Mouse (Mus musculus): Measurements from ENCODE around the gene Ncf1. TPM values are rescaled to one million over a fixed set of nuclear protein-coding genes. Genes with fewer than 3 reads are reported as not detected.

The Ncf1 gene
- polyA plus RNA-seq, 1 experiment from 2014 or later = 3.5 TPM

GRCm38 (mm10) chr5:134268751-134269150, 39.3 kb upstream of the Ncf1 start:
- peak overlapping the region; percentile 28; the same call in 1 of the 2 replicates for H3K27ac ChIP-seq (ENCODE audit: low read length)
- H3K4me2 ChIP-seq (ENCODE audit: low read depth, low read length) = no peak overlapping the region
- no peaks in the 10 kb centered on the region for H3K4me1 ChIP-seq (ENCODE audit: control insufficient read depth, insufficient read depth, low read length)
- no peak overlapping the region for H3K9ac ChIP-seq (ENCODE audit: low read length)
- no peak for ATAC-seq (replicated peaks; ENCODE audit: extremely low read depth, insufficient read depth, low FRiP score)
- no peaks in the 10 kb centered on the region for H3K27me3 ChIP-seq (ENCODE audit: control insufficient read depth, insufficient read depth, low read length)
- peaks cover 75% of the 10 kb centered on the region for H3K36me3 ChIP-seq (ENCODE audit: control insufficient read depth, insufficient read depth)
- no peaks in the 10 kb centered on the region for H3K9me3 ChIP-seq (replicated peaks; ENCODE audit: control insufficient read depth, low read length)
- WGBS = 94% methylated on average over 8 of the region's 8 CpGs
- no peak overlapping the region for H3K4me3 ChIP-seq (ENCODE audit: low read length)

GRCm38 (mm10) chr5:134266404-134266803, 37.0 kb upstream of the Ncf1 start:
- Histone ChIP-seq H3K9ac (ENCODE audit: low read length) (no peak overlapping the region), H3K4me2 (ENCODE audit: low read depth, low read length) (no peak overlapping the region), H3K9me3 (replicated peaks; ENCODE audit: control insufficient read depth, low read length) (no peaks in the 10 kb centered on the region), H3K27me3 (ENCODE audit: control insufficient read depth, insufficient read depth, low read length) (no peaks in the 10 kb centered on the region), H3K27ac (ENCODE audit: low read length) (peak overlapping the region; percentile 29; the same call in 1 of the 2 replicates), H3K36me3 (ENCODE audit: control insufficient read depth, insufficient read depth) (peaks cover 77% of the 10 kb centered on the region), H3K4me3 (ENCODE audit: low read length) (no peak overlapping the region), H3K4me1 (ENCODE audit: control insufficient read depth, insufficient read depth, low read length) (no peaks in the 10 kb centered on the region)
- 84% methylated on average over 18 of the region's 18 CpGs for WGBS
- ATAC-seq (replicated peaks; ENCODE audit: extremely low read depth, insufficient read depth, low FRiP score) = no peak

GRCm38 (mm10) chr5:134265890-134266289, 36.5 kb upstream of the Ncf1 start:
- Histone ChIP-seq H3K4me3 (ENCODE audit: low read length) (no peak overlapping the region), H3K9ac (ENCODE audit: low read length) (no peak overlapping the region), H3K36me3 (ENCODE audit: control insufficient read depth, insufficient read depth) (peaks cover 82% of the 10 kb centered on the region), H3K4me2 (ENCODE audit: low read depth, low read length) (no peak overlapping the region), H3K27ac (ENCODE audit: low read length) (peak overlapping the region; percentile 29; the same call in 1 of the 2 replicates), H3K9me3 (replicated peaks; ENCODE audit: control insufficient read depth, low read length) (no peaks in the 10 kb centered on the region), H3K27me3 (ENCODE audit: control insufficient read depth, insufficient read depth, low read length) (no peaks in the 10 kb centered on the region), H3K4me1 (ENCODE audit: control insufficient read depth, insufficient read depth, low read length) (no peaks in the 10 kb centered on the region)
- no peak for ATAC-seq (replicated peaks; ENCODE audit: extremely low read depth, insufficient read depth, low FRiP score)
- 67% methylated on average over 2 of the region's 2 CpGs for WGBS

- H3K4me2 ChIP-seq (ENCODE audit: low read depth, low read length) = no peak overlapping the region
- no peak for ATAC-seq (replicated peaks; ENCODE audit: extremely low read depth, insufficient read depth, low FRiP score)
- H3K9me3 ChIP-seq (replicated peaks; ENCODE audit: control insufficient read depth, low read length) = no peaks in the 10 kb centered on the region
- no peaks in the 10 kb centered on the region for H3K4me1 ChIP-seq (ENCODE audit: control insufficient read depth, insufficient read depth, low read length)
- H3K9ac ChIP-seq (ENCODE audit: low read length) = no peak overlapping the region
- H3K27ac ChIP-seq (ENCODE audit: low read length) = no peak overlapping the region
- no peaks in the 10 kb centered on the region for H3K27me3 ChIP-seq (ENCODE audit: control insufficient read depth, insufficient read depth, low read length)
- H3K36me3 ChIP-seq (ENCODE audit: control insufficient read depth, insufficient read depth) = peaks cover 85% of the 10 kb centered on the region
- WGBS = 91% methylated on average over 9 of the region's 9 CpGs
- H3K4me3 ChIP-seq (ENCODE audit: low read length) = no peak overlapping the region
Observed at GRCm38 (mm10) chr5:134260001-134260636, 30.7 kb upstream of the Ncf1 start.

- Histone ChIP-seq H3K27ac (ENCODE audit: low read length) (no peak overlapping the region), H3K27me3 (ENCODE audit: control insufficient read depth, insufficient read depth, low read length) (no peaks in the 10 kb centered on the region), H3K9me3 (replicated peaks; ENCODE audit: control insufficient read depth, low read length) (no peaks in the 10 kb centered on the region), H3K4me3 (ENCODE audit: low read length) (no peak overlapping the region), H3K36me3 (ENCODE audit: control insufficient read depth, insufficient read depth) (peaks cover 84% of the 10 kb centered on the region), H3K9ac (ENCODE audit: low read length) (no peak overlapping the region), H3K4me2 (ENCODE audit: low read depth, low read length) (no peak overlapping the region), H3K4me1 (ENCODE audit: control insufficient read depth, insufficient read depth, low read length) (no peaks in the 10 kb centered on the region)
- WGBS = 95% methylated on average over 2 of the region's 2 CpGs
- ATAC-seq (replicated peaks; ENCODE audit: extremely low read depth, insufficient read depth, low FRiP score) = no peak
Observed at GRCm38 (mm10) chr5:134258934-134259333, 29.5 kb upstream of the Ncf1 start.

- no peaks in the 10 kb centered on the region for H3K4me1 ChIP-seq (ENCODE audit: control insufficient read depth, insufficient read depth, low read length)
Observed at GRCm38 (mm10) chr5:134258395-134258794, 29.0 kb upstream of the Ncf1 start.

GRCm38 (mm10) chr5:134257349-134258031, 28.1 kb upstream of the Ncf1 start:
- 78% methylated on average over 13 of the region's 13 CpGs for WGBS
- peaks cover 81% of the 10 kb centered on the region for H3K36me3 ChIP-seq (ENCODE audit: control insufficient read depth, insufficient read depth)

More at GRCm38 (mm10) chr5:134258395-134258794, 29.0 kb upstream of the Ncf1 start:
- H3K27ac ChIP-seq (ENCODE audit: low read length) = no peak overlapping the region
- H3K36me3 ChIP-seq (ENCODE audit: control insufficient read depth, insufficient read depth) = peaks cover 84% of the 10 kb centered on the region
- H3K4me3 ChIP-seq (ENCODE audit: low read length) = no peak overlapping the region
- H3K9me3 ChIP-seq (replicated peaks; ENCODE audit: control insufficient read depth, low read length) = no peaks in the 10 kb centered on the region
- H3K9ac ChIP-seq (ENCODE audit: low read length) = no peak overlapping the region
- no peak for ATAC-seq (replicated peaks; ENCODE audit: extremely low read depth, insufficient read depth, low FRiP score)
- no peaks in the 10 kb centered on the region for H3K27me3 ChIP-seq (ENCODE audit: control insufficient read depth, insufficient read depth, low read length)
- WGBS = 55% methylated on average over 4 of the region's 4 CpGs
- H3K4me2 ChIP-seq (ENCODE audit: low read depth, low read length) = no peak overlapping the region

GRCm38 (mm10) chr5:134255294-134255693, 25.9 kb upstream of the Ncf1 start:
- Histone ChIP-seq H3K4me3 (ENCODE audit: low read length) (no peak overlapping the region), H3K4me2 (ENCODE audit: low read depth, low read length) (no peak overlapping the region), H3K9ac (ENCODE audit: low read length) (no peak overlapping the region), H3K36me3 (ENCODE audit: control insufficient read depth, insufficient read depth) (peaks cover 80% of the 10 kb centered on the region), H3K9me3 (replicated peaks; ENCODE audit: control insufficient read depth, low read length) (no peaks in the 10 kb centered on the region), H3K4me1 (ENCODE audit: control insufficient read depth, insufficient read depth, low read length) (no peaks in the 10 kb centered on the region), H3K27ac (ENCODE audit: low read length) (no peak overlapping the region), H3K27me3 (ENCODE audit: control insufficient read depth, insufficient read depth, low read length) (no peaks in the 10 kb centered on the region)
- no peak for ATAC-seq (replicated peaks; ENCODE audit: extremely low read depth, insufficient read depth, low FRiP score)
- WGBS = 91% methylated on average over 10 of the region's 10 CpGs

More at GRCm38 (mm10) chr5:134257349-134258031, 28.1 kb upstream of the Ncf1 start:
- Histone ChIP-seq H3K4me1 (ENCODE audit: control insufficient read depth, insufficient read depth, low read length) (no peaks in the 10 kb centered on the region), H3K27me3 (ENCODE audit: control insufficient read depth, insufficient read depth, low read length) (no peaks in the 10 kb centered on the region), H3K9me3 (replicated peaks; ENCODE audit: control insufficient read depth, low read length) (no peaks in the 10 kb centered on the region), H3K27ac (ENCODE audit: low read length) (no peak overlapping the region), H3K9ac (ENCODE audit: low read length) (no peak overlapping the region), H3K4me3 (ENCODE audit: low read length) (no peak overlapping the region), H3K4me2 (ENCODE audit: low read depth, low read length) (no peak overlapping the region)
- no peak for ATAC-seq (replicated peaks; ENCODE audit: extremely low read depth, insufficient read depth, low FRiP score)

- no peak overlapping the region for H3K9ac ChIP-seq (ENCODE audit: low read length)
- H3K27me3 ChIP-seq (ENCODE audit: control insufficient read depth, insufficient read depth, low read length) = no peaks in the 10 kb centered on the region
- H3K4me1 ChIP-seq (ENCODE audit: control insufficient read depth, insufficient read depth, low read length) = no peaks in the 10 kb centered on the region
- no peaks in the 10 kb centered on the region for H3K9me3 ChIP-seq (replicated peaks; ENCODE audit: control insufficient read depth, low read length)
- 78% methylated on average over 3 of the region's 3 CpGs for WGBS
- H3K4me3 ChIP-seq (ENCODE audit: low read length) = no peak overlapping the region
- no peak overlapping the region for H3K4me2 ChIP-seq (ENCODE audit: low read depth, low read length)
- peaks cover 83% of the 10 kb centered on the region for H3K36me3 ChIP-seq (ENCODE audit: control insufficient read depth, insufficient read depth)
- H3K27ac ChIP-seq (ENCODE audit: low read length) = no peak overlapping the region
- no peak for ATAC-seq (replicated peaks; ENCODE audit: extremely low read depth, insufficient read depth, low FRiP score)
Observed at GRCm38 (mm10) chr5:134253806-134254205, 24.4 kb upstream of the Ncf1 start.

Measured in heart, embryonic 16.5 days (tissue).